Mouse (Mus musculus) kidney, postnatal 0 days (tissue): ENCODE measurements around the gene Kynu. TPM values are rescaled to one million over a fixed set of nuclear protein-coding genes. Genes with fewer than 3 reads are reported as not detected.

Experiments
- ATAC-seq: fragments of 200-750 bp; cut with Nextera tagmentation; replicated peaks from 2 replicates; pipeline ENCODE4 v1.8.0; 2017; ENCODE audit warnings: low read depth, moderate number of reproducible peaks, moderate TSS enrichment, moderate library complexity; ENCODE audit not compliant: low FRiP score
- DNase-seq: peaks from one replicate; pipeline ENCODE4 v3.0.0-alpha.2; 2016; ENCODE audit warnings: low spot score
- H3K27ac ChIP-seq: fragments of 300-500 bp; sonication (generic); 2 replicates; pipeline ENCODE4 v1.5.1; 2014; ENCODE audit warnings: mild to moderate bottlenecking
- H3K27me3 ChIP-seq: fragments of 300-500 bp; sonication (generic); 2 replicates; pipeline ENCODE4 v1.6.1; 2014; ENCODE audit warnings: low read length, mixed read lengths; ENCODE audit not compliant: insufficient read depth
- H3K36me3 ChIP-seq: fragments of 300-500 bp; sonication (generic); 2 replicates; pipeline ENCODE4 v1.6.1; 2014; ENCODE audit warnings: low read length, mixed read lengths; ENCODE audit not compliant: insufficient read depth
- H3K4me1 ChIP-seq: fragments of 300-500 bp; sonication (generic); replicated peaks from 2 replicates; pipeline ENCODE4 v1.6.1; 2014; ENCODE audit warnings: antibody characterized with exemption, low read length, mixed read lengths; ENCODE audit not compliant: insufficient read depth
- H3K4me2 ChIP-seq: fragments of 300-500 bp; sonication (generic); 2 replicates; pipeline ENCODE4 v1.6.1; 2014; ENCODE audit warnings: mild to moderate bottlenecking, low read length, moderate library complexity, mixed read lengths
- H3K4me3 ChIP-seq: fragments of 300-500 bp; sonication (generic); replicated peaks from 2 replicates; pipeline ENCODE4 v1.5.1; 2014; ENCODE audit warnings: low read depth, low read length
- H3K9ac ChIP-seq: fragments of 300-500 bp; sonication (generic); 2 replicates; pipeline ENCODE4 v1.6.1; 2014; ENCODE audit warnings: low read depth, low read length
- H3K9me3 ChIP-seq: fragments of 300-500 bp; sonication (generic); replicated peaks from 2 replicates; pipeline ENCODE4 v1.6.1; 2016; ENCODE audit warnings: low read length, inconsistent platforms, mixed read lengths
- CTCF ChIP-seq: IDR thresholded peaks from 2 replicates; pipeline ENCODE4 v1.5.1; 2016; ENCODE audit warnings: antibody characterized with exemption, low read depth, mild to moderate bottlenecking, moderate library complexity
- WGBS: fragments of 180-500 bp; shearing (Covaris S2); extraction: QIAGEN DNeasy Blood & Tissue Kit; methylation state at CpG from one replicate; pipeline ENCODE4 v1.1.7; 2014; 5-methylcytosine and 5-hydroxymethylcytosine counted together
- polyA plus RNA-seq: library from polyadenylated mRNA; unstranded; fragments of >200 nt; fragmentation: Nextera tagmentation; extraction: Ambion mirVana; gene quantifications from 2 replicates; pipeline ENCODE4 v1.2.1, GENCODE M21; 2015

The Kynu gene
- polyA plus RNA-seq, 1 experiment from 2014 or later: 4.6 TPM

- Histone ChIP-seq H3K9me3 (no peaks in the 10 kb centered on the region), H3K4me1 (no peaks in the 10 kb centered on the region), H3K4me2 (peak overlapping the region; percentile 42), H3K27me3 (no peaks in the 10 kb centered on the region), H3K4me3 (no peak overlapping the region; the same call in 1 of the 2 replicates), H3K9ac (no peak overlapping the region), H3K36me3 (no peaks in the 10 kb centered on the region), H3K27ac (no peak overlapping the region)
- ATAC-seq (peak; percentile 76), DNase-seq (peak; percentile 92)
- TF ChIP-seq CTCF: peak; percentile 91
- 16% methylated on average over 14 of the region's 14 CpGs for WGBS
Observed at GRCm38 (mm10) chr2:43722446-43723103, 167.4 kb downstream of the Kynu start.

- Histone ChIP-seq H3K9me3 (no peaks in the 10 kb centered on the region), H3K9ac (no peak overlapping the region), H3K4me1 (no peaks in the 10 kb centered on the region), H3K4me3 (no peak overlapping the region; the same call in 1 of the 2 replicates), H3K27me3 (no peaks in the 10 kb centered on the region), H3K4me2 (peak overlapping the region; percentile 42), H3K36me3 (no peaks in the 10 kb centered on the region), H3K27ac (no peak overlapping the region)
- DNase-seq (no peak), ATAC-seq (0 out of 2 replicates have a peak, but pooled peaks have one; percentile 31)
- WGBS: 62% methylated on average over 7 of the region's 7 CpGs
- no peak for TF ChIP-seq CTCF
Observed at GRCm38 (mm10) chr2:43723104-43723541, 168.0 kb downstream of the Kynu start.

GRCm38 (mm10) chr2:43727181-43727580, 172.1 kb downstream of the Kynu start:
- WGBS: 66% methylated on average over 5 of the region's 5 CpGs
- H3K27ac ChIP-seq: no peak overlapping the region
- no peaks in the 10 kb centered on the region for H3K36me3 ChIP-seq
- DNase-seq: no peak
- no peak overlapping the region for H3K4me2 ChIP-seq
- H3K4me3 ChIP-seq: no peak overlapping the region
- TF ChIP-seq CTCF: no peak
- H3K9me3 ChIP-seq: no peaks in the 10 kb centered on the region
- no peaks in the 10 kb centered on the region for H3K4me1 ChIP-seq
- ATAC-seq: no peak
- H3K9ac ChIP-seq: no peak overlapping the region
- H3K27me3 ChIP-seq: no peaks in the 10 kb centered on the region

- Histone ChIP-seq H3K4me1 (no peaks in the 10 kb centered on the region), H3K4me2 (no peak overlapping the region), H3K9ac (no peak overlapping the region), H3K27ac (no peak overlapping the region), H3K27me3 (no peaks in the 10 kb centered on the region), H3K4me3 (no peak overlapping the region), H3K36me3 (no peaks in the 10 kb centered on the region), H3K9me3 (no peaks in the 10 kb centered on the region)
- no peak for TF ChIP-seq CTCF
- WGBS: 82% methylated on average over 8 of the region's 8 CpGs
- DNase-seq (no peak), ATAC-seq (no peak)
Observed at GRCm38 (mm10) chr2:43727693-43728092, 172.6 kb downstream of the Kynu start.

GRCm38 (mm10) chr2:43728831-43729230, 173.7 kb downstream of the Kynu start:
- WGBS: 86% methylated on average over 3 of the region's 3 CpGs
- DNase-seq (no peak), ATAC-seq (no peak)
- Histone ChIP-seq H3K9me3 (no peaks in the 10 kb centered on the region), H3K36me3 (no peaks in the 10 kb centered on the region), H3K27me3 (no peaks in the 10 kb centered on the region), H3K9ac (no peak overlapping the region), H3K4me2 (no peak overlapping the region), H3K27ac (no peak overlapping the region), H3K4me3 (no peak overlapping the region), H3K4me1 (no peaks in the 10 kb centered on the region)
- no peak for TF ChIP-seq CTCF

Other genes starting within 250 kb of the Kynu start
- gene Arhgap15, start 193.5 kb downstream of the Kynu start, polyA plus RNA-seq: 1.0 TPM in 2 replicates